Mouse (Mus musculus) hindbrain, embryonic 10.5 days (tissue): ENCODE measurements at regions not wholly inside any gene's neighbourhood (a gene's known extent, or its start where the extent isn't known, plus 50 kb on each side); places are given as distances from the start of the nearest gene placed in this dataset.

Source experiments
- DNase-seq: peaks from one replicate; pipeline ENCODE4 v3.0.0-alpha.2; 2017; ENCODE audit warnings: low spot score
- H3K27ac ChIP-seq: fragments of 300-500 bp; sonication (generic); 2 replicates; pipeline ENCODE4 v1.5.1; 2016; ENCODE audit warnings: mild to moderate bottlenecking, moderate library complexity
- H3K27me3 ChIP-seq: fragments of 300-500 bp; sonication (generic); 2 replicates; pipeline ENCODE4 v1.6.1; 2016; ENCODE audit warnings: mild to moderate bottlenecking; ENCODE audit not compliant: poor library complexity, insufficient read depth, severe bottlenecking
- H3K36me3 ChIP-seq: fragments of 300-500 bp; sonication (generic); 2 replicates; pipeline ENCODE4 v1.6.1; 2016; ENCODE audit warnings: mild to moderate bottlenecking, moderate library complexity
- H3K4me1 ChIP-seq: fragments of 300-500 bp; sonication (generic); replicated peaks from 2 replicates; pipeline ENCODE4 v1.6.1; 2016; ENCODE audit warnings: mild to moderate bottlenecking
- H3K4me3 ChIP-seq: fragments of 300-500 bp; sonication (generic); 2 replicates; pipeline ENCODE4 v1.5.1; 2016; ENCODE audit warnings: mild to moderate bottlenecking, moderate library complexity
- H3K9me3 ChIP-seq: fragments of 300-500 bp; sonication (generic); 2 replicates; pipeline ENCODE4 v1.6.1; 2016; ENCODE audit warnings: mild to moderate bottlenecking, moderate library complexity
- WGBS: fragments of 180-500 bp; shearing (Covaris S2); methylation state at CpG from one replicate; pipeline ENCODE4 v1.1.7; 2016; 5-methylcytosine and 5-hydroxymethylcytosine counted together

GRCm38 (mm10) chr9:43908325-43908724 lies 134.9 kb upstream of the Thy1 start:
- H3K4me1 ChIP-seq = peaks cover 12% of the 10 kb centered on the region
- peaks cover 3% of the 10 kb centered on the region; the same call in 1 of the 2 replicates for H3K9me3 ChIP-seq
- 84% methylated on average over 4 of the region's 4 CpGs for WGBS
- DNase-seq = no peak
- no peak overlapping the region for H3K4me3 ChIP-seq
- no peak overlapping the region for H3K27ac ChIP-seq
- no peaks in the 10 kb centered on the region for H3K36me3 ChIP-seq
- H3K27me3 ChIP-seq = no peaks in the 10 kb centered on the region

DNA sequence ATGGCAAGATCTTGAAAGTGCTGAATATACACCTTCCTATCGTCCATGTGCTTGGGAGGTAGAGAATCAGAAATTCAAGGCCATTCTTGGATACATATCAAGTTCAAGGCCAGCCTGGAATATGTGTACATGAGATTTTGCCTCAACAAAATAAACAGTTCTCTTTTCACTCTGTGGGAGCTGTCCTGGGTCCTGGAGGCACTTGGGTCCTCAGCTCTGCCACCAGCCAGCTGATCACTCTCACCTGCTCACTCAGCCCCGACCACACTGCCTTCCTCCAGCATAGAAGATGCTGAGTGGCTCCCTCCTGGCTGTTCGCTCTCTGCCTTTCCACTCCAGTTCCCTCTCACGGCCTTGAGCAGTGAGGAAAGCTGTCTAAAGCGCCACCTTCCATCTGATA lies 128.2 kb upstream of the Thy1 start:
- WGBS = 66% methylated on average over 5 of the region's 5 CpGs
- DNase-seq = no peak

GRCm38 (mm10) chr9:43917467-43917866 lies 125.7 kb upstream of the Thy1 start:
- WGBS = 26% methylated on average over 10 of the region's 10 CpGs
- no peak overlapping the region for H3K4me3 ChIP-seq
- H3K9me3 ChIP-seq = no peaks in the 10 kb centered on the region
- peaks cover 33% of the 10 kb centered on the region for H3K4me1 ChIP-seq
- H3K27me3 ChIP-seq = peaks cover 53% of the 10 kb centered on the region
- DNase-seq = no peak
- no peaks in the 10 kb centered on the region for H3K36me3 ChIP-seq
- no peak overlapping the region for H3K27ac ChIP-seq

More for the DNA sequence above, 128.2 kb upstream of the Thy1 start:
- Histone ChIP-seq H3K9me3 (peaks cover 2% of the 10 kb centered on the region; the same call in 1 of the 2 replicates), H3K27ac (no peak overlapping the region), H3K4me1 (peaks cover 18% of the 10 kb centered on the region), H3K27me3 (peaks cover 30% of the 10 kb centered on the region), H3K4me3 (no peak overlapping the region), H3K36me3 (no peaks in the 10 kb centered on the region)

DNA sequence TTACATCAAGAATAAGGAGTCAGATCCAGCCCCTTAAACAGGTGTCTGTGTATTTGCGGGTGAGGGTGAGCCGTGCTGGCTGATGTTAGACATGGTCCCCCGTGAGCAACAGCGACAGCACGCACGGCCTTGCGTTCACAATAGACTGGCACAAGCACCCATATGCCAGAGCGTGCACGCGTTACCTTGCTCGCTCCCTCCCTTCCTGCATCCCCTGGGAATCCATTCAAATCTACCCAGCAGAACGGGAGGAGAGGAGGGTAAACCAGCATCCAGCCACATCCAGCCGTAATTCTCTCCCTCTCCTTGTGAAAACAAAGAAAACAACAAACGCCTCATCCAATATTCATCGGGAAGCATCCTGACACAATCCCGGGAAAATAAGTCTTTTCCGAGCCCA lies 124.2 kb upstream of the Thy1 start:
- no peak overlapping the region for H3K4me3 ChIP-seq
- H3K9me3 ChIP-seq = no peaks in the 10 kb centered on the region
- H3K36me3 ChIP-seq = no peaks in the 10 kb centered on the region
- 74% methylated on average over 17 of the region's 17 CpGs for WGBS
- H3K27me3 ChIP-seq = peaks cover 66% of the 10 kb centered on the region
- H3K4me1 ChIP-seq = peaks cover 46% of the 10 kb centered on the region
- no peak for DNase-seq
- H3K27ac ChIP-seq = peak overlapping the region; percentile 9; the same call in 1 of the 2 replicates

DNA sequence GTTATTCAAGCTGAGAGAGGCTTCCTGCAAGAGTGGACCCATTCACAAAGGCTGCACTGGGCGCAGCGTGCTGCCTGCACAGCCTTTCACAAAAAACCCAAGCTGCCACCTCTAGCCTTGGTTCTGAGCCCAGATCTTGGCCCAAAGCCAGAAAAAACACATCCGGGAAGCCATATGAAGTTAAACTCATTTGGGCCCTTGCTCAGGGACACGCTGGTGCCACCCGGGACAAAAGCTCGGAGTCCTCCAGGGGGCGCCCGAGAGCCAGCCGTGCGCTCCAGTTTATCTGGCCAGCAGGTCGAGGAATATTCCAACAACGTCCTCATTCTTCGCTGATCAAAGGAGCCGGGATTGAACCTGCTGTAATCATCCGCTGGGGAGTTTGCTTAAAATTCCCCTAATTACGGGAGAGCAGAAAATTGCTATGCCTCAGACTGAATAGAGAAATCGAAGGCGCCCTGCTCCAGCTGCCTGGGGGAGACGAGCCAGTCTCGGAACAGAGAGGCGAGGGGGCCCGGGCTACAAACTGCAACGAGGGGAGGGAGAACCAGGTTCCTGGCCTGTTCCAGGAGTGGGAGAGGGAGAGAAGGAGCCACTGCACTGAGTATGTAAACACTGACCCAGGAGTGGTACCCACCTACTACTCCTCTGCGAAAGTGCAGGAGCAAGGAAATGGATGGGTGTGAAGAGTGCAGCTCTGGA lies 123.0 kb upstream of the Thy1 start:
- Histone ChIP-seq H3K27me3 (peaks cover 62% of the 10 kb centered on the region), H3K9me3 (no peaks in the 10 kb centered on the region), H3K36me3 (no peaks in the 10 kb centered on the region), H3K4me3 (peak overlapping the region; percentile 37), H3K27ac (peak overlapping the region; percentile 41; the same call in 1 of the 2 replicates), H3K4me1 (peaks cover 46% of the 10 kb centered on the region)
- 12% methylated on average over 24 of the region's 24 CpGs for WGBS
- peak; percentile 82 for DNase-seq

DNA sequence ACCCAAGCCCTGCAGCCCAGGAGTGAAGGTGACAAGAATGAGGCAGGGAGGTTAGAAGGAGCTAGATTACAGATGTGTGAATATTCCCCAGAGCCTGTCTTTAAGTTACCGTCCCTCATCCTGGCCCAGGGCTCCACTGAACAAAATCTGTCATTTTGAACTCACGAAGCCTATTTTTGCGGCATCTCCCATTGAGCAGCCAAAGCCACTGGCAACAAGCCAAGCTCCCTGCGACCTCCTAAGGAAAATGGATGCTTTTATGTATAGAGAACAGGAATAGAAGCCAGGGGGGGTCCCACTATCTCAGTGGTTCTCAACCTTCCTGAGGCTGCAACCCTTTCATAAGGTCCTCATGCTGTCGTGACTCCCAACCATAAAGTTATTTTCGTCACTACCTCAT lies 121.0 kb upstream of the Thy1 start:
- Histone ChIP-seq H3K27me3 (peaks cover 59% of the 10 kb centered on the region), H3K9me3 (peaks cover 10% of the 10 kb centered on the region; the same call in 1 of the 2 replicates), H3K4me3 (no peak overlapping the region), H3K27ac (no peak overlapping the region), H3K36me3 (no peaks in the 10 kb centered on the region), H3K4me1 (peaks cover 43% of the 10 kb centered on the region)
- WGBS = 82% methylated on average over 6 of the region's 6 CpGs
- no peak for DNase-seq

DNA sequence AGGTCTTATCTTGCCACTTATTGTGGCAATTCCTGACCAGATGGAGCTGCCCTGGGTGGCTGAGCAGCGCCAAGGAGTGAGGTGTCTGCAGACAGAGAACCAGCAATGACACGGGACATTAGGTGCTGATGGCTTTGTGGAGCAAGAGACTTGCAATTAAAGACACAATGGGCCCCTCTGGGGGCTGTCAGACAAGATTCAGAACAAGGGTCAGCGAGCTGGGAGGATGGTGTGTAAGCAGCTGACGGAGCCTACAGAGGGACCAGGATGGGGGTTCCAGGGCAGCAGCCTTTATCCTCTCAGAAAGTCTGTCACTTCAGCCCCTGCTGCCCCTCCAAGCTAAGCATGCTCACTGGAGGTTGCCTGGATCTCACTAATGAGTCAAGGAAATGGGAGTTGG lies 120.1 kb upstream of the Thy1 start:
- no peak overlapping the region for H3K4me3 ChIP-seq
- H3K4me1 ChIP-seq = peaks cover 37% of the 10 kb centered on the region
- H3K27me3 ChIP-seq = peaks cover 51% of the 10 kb centered on the region
- H3K36me3 ChIP-seq = no peaks in the 10 kb centered on the region
- peaks cover 16% of the 10 kb centered on the region; the same call in 1 of the 2 replicates for H3K9me3 ChIP-seq
- no peak for DNase-seq
- no peak overlapping the region for H3K27ac ChIP-seq
- 21% methylated on average over 4 of the region's 4 CpGs for WGBS

GRCm38 (mm10) chr9:43924795-43925194 lies 118.4 kb upstream of the Thy1 start:
- Histone ChIP-seq H3K4me1 (peaks cover 45% of the 10 kb centered on the region), H3K9me3 (peaks cover 16% of the 10 kb centered on the region; the same call in 1 of the 2 replicates), H3K27me3 (peaks cover 36% of the 10 kb centered on the region), H3K4me3 (no peak overlapping the region), H3K36me3 (no peaks in the 10 kb centered on the region), H3K27ac (no peak overlapping the region)
- DNase-seq = no peak
- WGBS = 36% methylated on average over 15 of the region's 15 CpGs

DNA sequence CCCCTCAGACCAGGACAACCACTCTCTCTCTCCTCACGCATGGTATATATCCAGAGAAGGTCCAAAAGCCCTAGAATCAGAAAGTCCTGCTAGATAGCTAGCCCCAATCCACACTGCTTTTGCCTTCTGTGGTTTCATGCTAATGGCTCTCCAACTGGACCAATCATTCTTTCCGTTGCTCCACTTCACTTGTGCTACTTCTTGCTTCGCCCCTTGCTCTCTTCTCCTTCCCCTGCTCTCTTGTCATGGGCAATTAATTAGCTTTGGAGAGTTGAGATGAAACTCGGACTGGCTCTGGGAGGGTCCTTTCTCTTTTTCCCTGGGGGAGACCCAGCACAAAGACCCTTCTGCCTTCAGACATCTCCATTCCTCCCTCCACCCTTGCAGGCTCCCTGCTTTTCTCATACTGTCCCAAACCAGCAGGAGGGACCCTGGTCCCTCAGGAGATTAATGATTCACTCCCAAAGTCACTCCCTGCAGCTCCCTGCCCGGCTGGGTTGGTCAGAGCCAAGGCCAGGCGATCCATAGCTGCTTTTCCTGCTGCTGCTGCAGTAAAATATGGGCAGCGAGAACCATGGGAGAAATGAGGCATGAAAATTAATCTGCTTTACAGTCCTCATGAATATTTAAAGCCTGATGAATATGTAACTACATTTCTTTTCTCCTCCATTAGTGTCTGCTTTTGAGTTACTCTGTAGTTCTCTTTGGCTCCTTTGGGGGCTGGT lies 113.7 kb upstream of the Thy1 start:
- peak; percentile 27 for DNase-seq

DNA sequence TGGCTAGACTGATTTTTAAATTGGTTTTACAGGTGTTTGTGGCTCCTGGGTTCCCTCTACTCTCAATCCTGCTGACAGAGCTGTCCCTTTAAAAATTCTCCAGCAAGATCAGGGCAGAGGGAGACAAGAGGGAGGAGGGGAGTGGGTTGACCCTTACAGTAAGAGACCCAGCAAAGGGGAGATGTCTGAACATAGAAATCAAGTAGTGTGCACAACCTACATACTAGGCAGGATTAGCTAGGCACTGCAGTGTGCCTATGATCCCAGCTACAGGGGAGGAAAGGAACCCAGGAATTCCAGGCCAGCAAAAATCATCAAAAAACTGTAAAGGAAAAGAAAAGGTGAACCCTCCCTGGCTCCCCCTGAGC lies 113.2 kb upstream of the Thy1 start:
- Histone ChIP-seq H3K4me3 (no peak overlapping the region), H3K27ac (peak overlapping the region; percentile 81), H3K4me1 (peaks cover 50% of the 10 kb centered on the region), H3K27me3 (peaks cover 21% of the 10 kb centered on the region), H3K9me3 (peaks cover 16% of the 10 kb centered on the region; the same call in 1 of the 2 replicates), H3K36me3 (no peaks in the 10 kb centered on the region)
- DNase-seq = no peak

More for the DNA sequence above, 113.7 kb upstream of the Thy1 start:
- Histone ChIP-seq H3K27ac (peak overlapping the region; percentile 81), H3K4me3 (no peak overlapping the region; the same call in 1 of the 2 replicates), H3K4me1 (peaks cover 46% of the 10 kb centered on the region), H3K27me3 (peaks cover 16% of the 10 kb centered on the region), H3K9me3 (peaks cover 16% of the 10 kb centered on the region; the same call in 1 of the 2 replicates), H3K36me3 (no peaks in the 10 kb centered on the region)
- 25% methylated on average over 7 of the region's 7 CpGs for WGBS

DNA sequence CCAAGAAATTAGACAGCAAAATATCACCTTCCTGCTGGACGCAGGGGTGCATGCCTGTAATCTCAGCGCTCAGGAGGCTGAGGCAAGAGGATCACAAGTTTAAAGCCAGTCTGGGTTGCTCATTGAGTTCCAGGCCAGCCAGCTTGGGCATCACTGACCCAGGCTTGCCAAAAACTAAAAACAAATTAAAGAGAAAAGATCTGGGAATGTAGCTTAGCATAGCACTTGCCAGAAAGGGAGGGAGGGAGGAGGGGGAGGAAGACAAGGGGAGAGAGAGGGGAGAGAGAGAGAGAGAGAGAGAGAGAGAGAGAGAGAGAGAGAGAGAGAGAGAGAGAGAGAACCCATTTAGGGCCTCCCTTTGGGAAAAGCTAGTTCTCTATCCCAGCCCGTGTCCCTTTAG lies 112.7 kb upstream of the Thy1 start:
- no peak overlapping the region for H3K4me3 ChIP-seq
- H3K27ac ChIP-seq = peak overlapping the region; percentile 81
- H3K36me3 ChIP-seq = no peaks in the 10 kb centered on the region
- peaks cover 50% of the 10 kb centered on the region for H3K4me1 ChIP-seq
- 75% methylated on average over 3 of the region's 3 CpGs for WGBS
- DNase-seq = no peak
- peaks cover 16% of the 10 kb centered on the region; the same call in 1 of the 2 replicates for H3K9me3 ChIP-seq
- H3K27me3 ChIP-seq = peaks cover 26% of the 10 kb centered on the region

- Histone ChIP-seq H3K4me3 (peak overlapping the region; percentile 18; the same call in 1 of the 2 replicates), H3K27ac (peak overlapping the region; percentile 66), H3K4me1 (peaks cover 42% of the 10 kb centered on the region), H3K27me3 (peaks cover 30% of the 10 kb centered on the region), H3K36me3 (no peaks in the 10 kb centered on the region), H3K9me3 (no peaks in the 10 kb centered on the region)
- DNase-seq = peak; percentile 37
- WGBS = 24% methylated on average over 18 of the region's 18 CpGs
Measured at GRCm38 (mm10) chr9:43934012-43934690, 109.0 kb upstream of the Thy1 start.

DNA sequence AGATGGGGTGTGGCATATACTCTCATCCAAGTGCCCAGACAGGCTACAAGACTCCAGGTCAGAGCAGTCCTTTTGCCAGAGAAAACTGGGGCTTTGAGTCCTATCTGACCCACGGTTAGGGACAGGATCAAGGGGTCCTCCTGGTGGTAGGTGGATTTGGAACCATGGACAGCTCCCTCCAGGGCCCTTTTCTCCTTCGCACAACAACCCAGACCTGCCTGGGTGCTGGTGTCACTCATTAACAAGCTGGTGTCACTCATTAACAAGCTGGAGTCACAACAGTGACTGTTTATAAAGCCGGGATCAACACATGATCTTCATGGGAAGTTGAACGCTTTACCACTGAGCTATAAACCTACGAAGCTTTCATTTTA lies 108.5 kb upstream of the Thy1 start:
- 23% methylated on average over 5 of the region's 5 CpGs for WGBS
- Histone ChIP-seq H3K9me3 (no peaks in the 10 kb centered on the region), H3K4me1 (peaks cover 37% of the 10 kb centered on the region), H3K27me3 (peaks cover 30% of the 10 kb centered on the region), H3K36me3 (no peaks in the 10 kb centered on the region), H3K4me3 (no peak overlapping the region), H3K27ac (peak overlapping the region; percentile 56)
- no peak for DNase-seq
